Mouse (Mus musculus): ENCODE measurements around the gene Ctbp2.
A peak's percentile ranks its signal among the peaks of the same experiment; 100 is the strongest.
"Not testable (repeated sequence)": the region's sequence is repeated elsewhere in the genome, so short reads cannot be mapped to it uniquely, and the experiment has no call there.

The Ctbp2 gene

DNA sequence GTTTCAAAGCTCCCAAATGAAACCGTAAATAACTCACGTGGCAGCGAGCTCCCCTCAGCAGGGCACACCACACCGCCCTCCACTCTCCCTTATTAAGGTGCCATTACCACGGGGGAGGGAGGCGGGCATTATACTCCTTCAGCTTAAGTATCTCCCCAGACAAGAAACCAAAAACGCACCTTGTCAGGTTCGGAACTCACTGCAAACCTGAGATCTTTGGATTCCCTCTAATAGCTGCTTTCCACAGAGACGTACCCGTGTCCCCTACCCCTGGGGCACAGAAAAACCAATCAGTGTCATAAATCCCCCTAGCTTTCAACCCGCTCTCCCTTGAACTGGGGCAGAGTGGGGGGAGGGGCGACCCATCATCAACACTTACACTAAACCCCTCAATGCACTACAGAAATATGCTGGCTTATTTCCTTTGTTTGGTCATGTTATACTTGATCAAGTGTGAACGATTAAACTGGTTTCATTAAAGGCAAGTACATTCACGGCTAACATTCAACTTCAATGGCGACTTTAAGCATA is 3.9 kb downstream of the Ctbp2 start:
- DNase-seq (ENCODE audit: low read depth, low spot score) = no peak

DNA sequence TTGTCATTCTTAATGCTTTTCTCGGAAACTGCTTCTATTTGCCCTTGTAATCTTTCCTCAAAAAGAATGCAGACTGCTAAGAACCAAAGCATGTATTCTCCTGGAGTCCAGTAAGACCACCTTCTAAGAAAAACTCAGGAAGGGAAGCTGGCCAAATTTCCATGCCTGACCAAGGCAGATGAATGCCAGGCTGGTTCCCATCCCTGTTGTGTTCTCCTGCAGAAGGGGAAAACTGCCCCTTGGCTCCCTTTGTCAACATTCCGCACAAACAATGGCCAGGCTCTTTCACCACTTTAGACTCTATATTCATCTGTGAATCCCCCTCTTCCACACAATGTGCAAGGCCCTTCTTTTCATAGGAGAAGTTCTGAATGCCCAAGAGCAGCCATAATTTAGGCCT is 6.3 kb downstream of the Ctbp2 start:
- DNase-seq (ENCODE audit: low read depth, low spot score) = no peak

DNA sequence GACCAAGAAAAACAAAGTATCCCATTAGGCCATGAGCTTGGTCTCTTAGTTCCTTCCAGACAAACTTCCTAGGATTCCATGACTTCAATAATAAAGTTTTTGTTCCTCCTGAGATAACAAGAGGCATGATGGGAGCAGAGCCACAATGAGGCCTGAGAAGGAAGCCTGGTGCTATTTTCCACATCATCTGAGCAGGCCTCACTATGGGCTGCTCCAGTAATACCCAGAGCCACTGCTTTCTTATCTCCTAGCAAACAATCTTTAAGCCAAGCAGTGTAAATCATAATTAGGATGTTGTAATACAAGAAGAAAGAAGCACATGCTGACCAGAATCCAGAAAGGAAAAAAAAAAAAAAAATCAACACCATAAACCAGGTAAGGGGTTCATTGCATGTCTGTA is 7.6 kb downstream of the Ctbp2 start:
- DNase-seq (ENCODE audit: low read depth, low spot score) = no peak

GRCm38 (mm10) chr7:133115886-133116285 is 8.3 kb downstream of the Ctbp2 start:
- DNase-seq (ENCODE audit: low read depth, low spot score) = no peak

- no peak for DNase-seq (ENCODE audit: low read depth, low spot score)
Observed at GRCm38 (mm10) chr7:133114847-133115470, 9.2 kb downstream of the Ctbp2 start.

DNA sequence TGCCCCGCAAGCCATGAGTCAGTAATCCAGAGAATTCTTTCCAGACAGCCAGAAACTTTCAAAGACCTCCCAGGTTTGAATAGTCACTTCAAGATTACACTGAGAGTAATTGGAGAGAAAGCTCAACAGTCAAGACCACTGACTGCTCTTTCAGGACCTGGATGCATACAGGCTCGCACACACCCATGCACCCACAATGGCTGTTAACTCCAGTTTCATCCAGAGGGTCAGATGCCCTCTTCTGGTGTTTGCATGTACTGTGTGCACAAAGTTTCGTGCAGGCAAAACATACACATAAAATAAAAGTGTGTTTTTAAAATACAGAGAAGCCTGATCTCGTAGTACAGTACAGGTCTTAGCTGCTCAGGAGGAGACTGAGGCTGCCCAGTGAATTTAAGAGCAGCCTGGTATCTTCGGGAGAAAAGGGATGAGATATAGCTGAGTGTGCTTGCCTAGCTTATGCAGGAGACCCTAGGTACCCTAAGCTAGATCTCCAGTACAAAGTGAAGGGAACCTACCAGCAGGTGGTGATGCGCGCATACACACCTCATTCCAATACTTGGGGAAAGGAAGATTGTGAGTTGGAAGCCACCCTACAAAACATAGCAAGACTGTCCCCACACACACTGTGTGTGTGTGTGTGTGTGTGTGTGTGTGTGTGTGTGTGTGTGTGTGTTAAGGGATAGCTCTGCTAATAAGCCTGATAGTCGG is 10.8 kb downstream of the Ctbp2 start:
- DNase-seq (ENCODE audit: low read depth, low spot score) = no peak

- DNase-seq (ENCODE audit: low read depth, low spot score) = no peak
Observed at GRCm38 (mm10) chr7:133112351-133112831, 11.8 kb downstream of the Ctbp2 start.

DNA sequence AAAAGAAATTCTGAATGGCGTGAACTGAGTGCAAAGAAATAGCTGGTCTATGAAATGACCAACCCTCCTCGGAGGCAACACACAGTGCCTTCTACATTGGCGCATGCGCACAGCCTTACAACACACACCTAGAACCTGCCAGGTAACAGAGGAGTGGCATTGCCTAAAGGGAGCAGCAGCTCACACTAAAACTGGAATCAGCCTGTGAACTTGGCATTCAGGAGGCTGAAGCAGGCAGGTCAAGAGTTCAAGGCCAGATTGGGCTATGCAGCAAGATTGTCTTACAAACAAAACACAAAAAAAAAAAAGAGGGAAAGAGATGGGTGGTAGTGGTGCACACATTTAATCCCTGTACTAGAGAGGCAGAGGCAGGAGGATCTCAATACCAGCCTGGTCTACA is 14.7 kb downstream of the Ctbp2 start:
- DNase-seq (ENCODE audit: low read depth, low spot score) = no peak

- peak; percentile 76 for DNase-seq (ENCODE audit: low read depth, low spot score)
Observed at GRCm38 (mm10) chr7:133108695-133109094, 15.5 kb downstream of the Ctbp2 start.

DNA sequence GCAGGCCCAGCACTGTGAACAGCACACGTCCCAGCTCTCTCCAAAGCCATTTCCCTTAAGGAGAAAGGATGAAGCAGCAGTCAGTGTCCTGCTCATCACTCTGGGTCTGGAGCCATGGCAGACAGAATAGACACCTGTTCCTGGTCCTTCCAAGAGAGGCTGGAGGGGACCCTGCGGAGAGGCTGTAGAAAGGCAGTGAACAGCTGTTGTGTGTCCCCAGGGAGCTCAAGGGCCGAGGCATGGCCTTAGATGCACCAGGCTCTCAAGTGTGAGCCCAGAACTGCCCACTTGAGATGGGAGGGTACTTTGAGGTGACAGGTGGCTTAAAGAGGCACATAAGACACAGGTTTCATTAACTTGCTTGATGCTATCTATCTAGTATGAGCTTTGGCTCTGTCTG is 21.6 kb downstream of the Ctbp2 start:
- no peak for DNase-seq (ENCODE audit: low read depth, low spot score)

DNA sequence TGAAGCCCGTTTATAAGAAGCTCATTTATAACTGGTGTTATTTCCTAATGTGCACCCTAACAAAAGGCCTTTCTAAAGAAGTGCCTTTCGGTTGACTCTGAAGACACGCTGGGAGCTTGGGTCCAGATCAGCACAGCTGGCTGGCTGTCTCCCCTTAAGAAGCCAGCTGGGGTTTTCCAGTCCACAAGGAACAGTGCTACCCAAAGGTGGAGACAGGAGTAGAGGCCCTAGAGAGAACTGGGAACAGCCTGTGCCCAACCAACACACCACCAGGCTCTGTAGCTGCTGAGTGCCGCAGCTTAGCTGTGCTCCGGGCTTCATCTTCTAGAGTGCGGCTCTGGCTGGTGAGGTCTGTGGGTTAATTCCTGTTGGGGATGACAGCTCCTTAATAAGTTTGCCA is 23.1 kb downstream of the Ctbp2 start:
- DNase-seq (ENCODE audit: low read depth, low spot score) = no peak

DNA sequence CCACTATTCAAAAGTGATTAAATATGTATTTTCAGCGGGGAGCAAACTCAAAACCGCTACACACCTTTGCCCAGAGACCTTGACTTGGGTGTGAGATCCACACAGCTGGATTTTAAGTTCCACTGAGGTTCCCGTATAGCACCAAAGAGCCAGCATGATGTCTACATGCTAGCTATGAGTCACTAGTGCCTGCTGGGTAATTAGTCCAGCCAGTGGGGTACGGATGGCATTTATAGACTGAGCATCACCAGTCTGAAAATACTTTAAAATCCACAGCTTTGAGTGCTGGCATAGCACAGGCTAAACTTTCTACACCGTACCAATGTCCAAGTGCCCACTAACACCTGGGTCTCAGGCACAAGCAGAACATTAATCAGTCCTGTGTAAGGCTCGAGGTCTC is 24.0 kb downstream of the Ctbp2 start:
- DNase-seq (ENCODE audit: low read depth, low spot score) = peak; percentile 50

DNA sequence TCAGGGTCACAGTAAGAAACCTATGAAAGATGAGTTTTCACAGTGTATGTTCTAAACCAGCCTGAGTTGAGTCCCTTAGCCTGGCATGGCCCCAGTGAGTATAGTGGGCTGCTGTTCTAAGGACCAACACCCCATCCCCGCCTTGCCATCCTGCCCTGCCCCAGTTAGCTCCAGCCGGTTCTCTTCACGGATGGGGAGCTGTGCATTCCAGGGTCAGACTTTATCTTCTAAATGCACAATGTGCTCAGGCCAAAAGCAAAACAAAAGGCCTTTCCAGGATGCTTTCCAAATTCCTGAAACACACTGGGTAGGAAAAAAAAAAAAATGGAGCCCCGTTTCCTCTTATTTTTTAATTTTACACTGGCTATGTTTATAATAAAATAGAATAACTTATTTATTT is 24.9 kb downstream of the Ctbp2 start:
- no peak for DNase-seq (ENCODE audit: low read depth, low spot score)

DNA sequence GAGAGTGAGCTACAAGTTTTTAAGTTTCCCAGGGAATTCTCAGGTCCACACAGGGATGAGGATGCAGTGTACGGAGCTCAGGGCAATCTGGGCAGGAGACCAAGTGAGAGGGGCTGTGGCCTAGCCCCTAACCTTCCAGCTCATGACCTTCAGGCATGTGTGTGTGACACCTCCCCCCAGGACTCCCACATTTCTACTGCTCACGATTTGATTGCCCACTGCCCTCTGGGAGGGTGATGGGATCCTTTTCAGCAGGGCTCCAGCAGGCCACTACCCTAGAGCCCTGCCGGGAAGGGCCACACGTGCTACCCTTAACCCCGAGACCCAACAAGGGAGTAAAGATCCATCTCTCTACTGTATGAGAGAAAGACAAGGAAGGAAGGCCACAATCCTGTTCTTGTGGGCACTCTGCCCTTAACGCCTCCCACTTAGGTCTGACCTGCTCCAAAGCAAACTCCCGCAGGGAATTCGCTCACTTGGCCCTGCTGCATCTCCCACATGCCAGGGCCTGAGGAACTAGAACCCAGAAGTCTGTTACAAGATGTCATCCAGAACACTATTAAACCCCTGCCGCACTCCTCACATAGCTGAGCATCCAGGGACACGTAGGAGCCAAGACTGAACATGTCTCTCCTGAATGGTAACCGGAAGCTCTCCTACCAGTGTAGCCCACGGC is 25.9 kb downstream of the Ctbp2 start:
- peak; percentile 69 for DNase-seq (ENCODE audit: low read depth, low spot score)

- not testable (repeated sequence) for DNase-seq (ENCODE audit: low read depth, low spot score)
Observed at GRCm38 (mm10) chr7:133095610-133096009, 28.5 kb downstream of the Ctbp2 start.

- no peak for DNase-seq (ENCODE audit: low read depth, low spot score)
Observed at GRCm38 (mm10) chr7:133094711-133095495, 29.3 kb downstream of the Ctbp2 start.

DNA sequence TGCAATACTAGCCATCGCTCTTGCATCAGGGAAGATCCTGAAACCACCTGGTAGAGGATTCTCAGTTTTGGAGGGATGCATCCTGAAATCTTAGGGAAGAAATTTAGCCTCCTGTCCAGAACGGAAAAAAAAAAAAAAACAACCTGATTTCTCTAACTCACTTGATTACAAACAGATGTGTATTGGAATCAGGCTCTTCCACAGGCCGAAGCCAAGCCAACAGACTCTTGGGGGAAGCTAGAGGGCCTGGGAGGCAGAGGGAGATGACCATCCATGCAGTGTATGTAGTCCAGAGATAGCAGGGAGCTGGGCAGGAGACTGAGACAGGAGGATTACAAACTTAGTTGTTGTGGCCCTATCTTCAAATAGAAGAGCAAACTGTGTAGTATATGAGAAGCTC is 30.0 kb downstream of the Ctbp2 start:
- DNase-seq (ENCODE audit: low read depth, low spot score) = no peak

DNA sequence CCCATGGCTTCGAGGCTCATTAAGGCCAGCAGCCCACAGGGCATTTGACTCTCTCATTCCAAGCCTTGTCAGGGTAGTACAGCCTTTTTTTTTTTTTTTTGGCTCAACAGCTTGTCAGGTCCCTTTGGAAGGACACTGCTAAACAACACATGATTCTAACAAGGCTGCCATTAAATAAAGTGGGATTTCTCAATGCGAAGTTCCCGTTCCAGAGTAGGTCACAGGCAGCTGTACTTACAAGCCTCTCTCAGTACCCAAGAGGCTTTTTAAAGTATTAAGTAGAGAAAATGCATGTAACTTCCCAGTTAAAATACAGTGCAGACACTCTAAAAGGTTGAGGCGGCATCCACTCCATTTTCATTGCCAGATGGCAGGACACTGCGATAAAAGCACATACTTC is 30.4 kb downstream of the Ctbp2 start:
- DNase-seq (ENCODE audit: low read depth, low spot score) = no peak

DNA sequence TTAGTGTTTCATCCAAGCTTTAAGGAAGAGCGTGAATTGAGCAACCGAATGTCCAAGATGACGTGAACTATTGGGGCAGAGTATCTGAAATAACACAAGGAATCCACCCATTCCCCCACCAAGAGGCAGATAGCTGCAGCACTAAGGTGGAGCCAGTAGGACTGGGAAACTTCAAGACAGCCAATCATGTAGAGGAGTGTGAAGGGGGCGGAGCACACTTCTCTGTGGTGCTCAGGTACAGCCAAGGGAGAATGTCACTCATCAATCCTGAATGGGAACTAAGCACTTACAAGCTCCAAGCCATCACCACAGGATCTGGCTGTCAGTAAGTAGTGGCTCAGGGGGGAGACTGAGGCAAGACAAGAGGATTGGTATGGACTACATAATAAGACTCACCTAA is 33.5 kb downstream of the Ctbp2 start:
- no peak for DNase-seq (ENCODE audit: low read depth, low spot score)

DNA sequence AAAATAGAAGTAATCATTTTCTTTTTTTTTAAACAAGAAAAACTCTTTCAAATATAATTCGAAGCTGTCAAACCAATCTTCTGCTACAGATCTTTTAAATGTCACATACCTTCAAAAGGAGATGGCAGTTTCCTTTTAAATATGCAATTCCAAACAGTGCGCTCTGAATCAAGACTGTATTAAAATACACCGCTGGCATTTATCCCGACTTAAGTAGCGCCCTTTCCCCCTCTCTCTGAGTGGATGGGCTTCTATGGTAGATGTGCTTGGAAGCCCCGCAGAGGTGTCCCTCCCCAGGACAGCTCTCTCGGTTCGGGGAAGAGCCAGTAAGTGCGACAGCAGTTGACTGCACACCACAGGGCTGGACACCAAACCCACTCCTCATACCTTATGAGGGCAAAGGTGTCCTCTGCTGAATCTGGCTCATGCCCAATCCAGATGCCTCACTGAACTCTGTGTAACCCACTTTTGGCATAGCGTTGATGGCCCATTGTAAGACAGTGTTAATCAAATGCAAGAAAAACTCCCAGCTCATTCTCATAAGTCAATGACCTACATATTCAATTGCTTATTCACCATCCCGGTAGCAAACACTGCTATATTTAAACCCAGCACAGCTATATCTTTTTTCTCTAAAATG is 34.4 kb downstream of the Ctbp2 start:
- DNase-seq (ENCODE audit: low read depth, low spot score) = no peak

DNA sequence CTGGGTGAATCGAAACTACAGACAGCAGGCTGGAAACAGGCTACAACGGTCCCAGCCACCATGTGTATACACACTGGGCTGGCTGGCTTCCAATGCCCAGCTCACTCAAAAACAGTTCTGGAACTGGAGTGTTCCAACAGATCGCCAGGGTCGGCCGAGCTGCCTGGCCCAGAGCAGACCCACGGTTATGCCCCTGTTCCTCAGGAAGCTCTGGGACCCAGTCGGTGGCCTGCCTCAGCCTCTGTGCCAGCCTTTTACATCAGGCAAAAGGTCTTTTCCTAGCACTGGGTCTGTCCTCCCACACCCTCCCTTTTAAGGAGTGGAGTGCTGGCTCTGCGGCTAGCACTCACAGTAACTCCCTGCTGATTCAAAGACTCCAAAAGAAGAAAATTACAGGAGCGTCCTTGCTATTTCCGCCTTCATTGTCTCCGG is 35.3 kb downstream of the Ctbp2 start:
- DNase-seq (ENCODE audit: low read depth, low spot score) = peak; percentile 85
